Mouse (Mus musculus): Measurements from ENCODE around the gene Pqlc3. TPM values are rescaled to one million over a fixed set of nuclear protein-coding genes. Genes with fewer than 3 reads are reported as not detected.

Gene Pqlc3
- polyA plus RNA-seq, 1 experiment from 2014 or later = 2.1 TPM

Other genes with a start within 250 kb of the Pqlc3 start
- 2.7 and 3.1 TPM in 2 replicates for gene Greb1, start 199.5 kb downstream of the Pqlc3 start, polyA plus RNA-seq (2015; fragmentation: Nextera tagmentation; extraction: Ambion mirVana)
- gene E2f6, start 189.4 kb downstream of the Pqlc3 start, polyA plus RNA-seq (2015; fragmentation: Nextera tagmentation; extraction: Ambion mirVana) = 46.7 and 49.5 TPM in 2 replicates
- 14.4 and 15.7 TPM in 2 replicates for gene Rock2, start 105.5 kb downstream of the Pqlc3 start, polyA plus RNA-seq (2015; fragmentation: Nextera tagmentation; extraction: Ambion mirVana)
- gene 2410004P03Rik, start 11.3 kb upstream of the Pqlc3 start, polyA plus RNA-seq (2015; fragmentation: Nextera tagmentation; extraction: Ambion mirVana) = 0.82 and 1.5 TPM in 2 replicates
- gene Kcnf1, start 176.5 kb upstream of the Pqlc3 start, polyA plus RNA-seq (2015; fragmentation: Nextera tagmentation; extraction: Ambion mirVana) = 2.3 and 2.8 TPM in 2 replicates